Mouse (Mus musculus): ENCODE measurements around the gene Cyb5b.

- TF ChIP-seq CTCF (IDR thresholded peaks at IDR 0.05; ENCODE audit: extremely low read depth, insufficient read length, insufficient replicate concordance, low read depth, low read length) (no peak), POLR2A (IDR thresholded peaks at IDR 0.05; ENCODE audit: low read depth, low read length) (no peak)
These were observed 7.4 kb downstream of the Cyb5b start for GRCm38 (mm10) chr8:107157836-107158235.

All from small intestine, adult 2 months (tissue).